Comparison of ENCODE assay signal across 13 mouse cellular contexts in genomic region chr9:21097793-21098192, GRCm38 (mm10). TPM values are rescaled to one million over a fixed set of nuclear protein-coding genes. Genes with fewer than 3 reads are reported as not detected.
DNase-seq lines count a peak whose midpoint lies in the region; ATAC-seq and TF ChIP-seq lines count a peak whose summit lies in the region.
"Had no signal": no experiment of that assay in that cellular context is flagged by ENCODE, and none has a peak within 500 bp of the region (broad histone marks: within the 10 kb centered on the region; RNA-seq: fewer than 3 reads in every experiment).

No protein-coding gene starts in this region.

- 41% methylated on average over 8 of the region's 8 CpGs for WGBS in intestine, postnatal 0 days
- WGBS in liver, adult 2 months, result 28% methylated on average over 8 of the region's 8 CpGs
- WGBS in forebrain, embryonic 10.5 days, result 90% methylated on average over 8 of the region's 8 CpGs

- no peak overlapping the region for H3K27ac ChIP-seq in intestine, postnatal 0 days (ENCODE audit: low read depth, low read length)
- H3K27ac ChIP-seq in liver, adult 2 months (replicated peaks; ENCODE audit: insufficient read depth, low read depth, low read length), result no peak overlapping the region
- no peak overlapping the region for H3K27ac ChIP-seq in forebrain, embryonic 10.5 days
- H3K27ac ChIP-seq: embryonic facial prominence, embryonic 12.5 days; lung, embryonic 15.5 days; midbrain, embryonic 13.5 days had no signal

- no peak for TF ChIP-seq POLR2A in liver, adult 2 months (IDR thresholded peaks at IDR 0.05; ENCODE audit: extremely low read depth, insufficient read depth, low read length)

- H3K27me3 ChIP-seq in intestine, postnatal 0 days (replicated peaks; ENCODE audit: control insufficient read depth, insufficient read depth, low read length), result no peaks in the 10 kb centered on the region
- H3K27me3 ChIP-seq in liver, adult 2 months (ENCODE audit: control insufficient read depth, insufficient read depth, low read length), result no peaks in the 10 kb centered on the region
- H3K27me3 ChIP-seq in forebrain, embryonic 10.5 days (ENCODE audit: poor library complexity, severe bottlenecking), result no peaks in the 10 kb centered on the region
- H3K27me3 ChIP-seq: embryonic facial prominence, embryonic 12.5 days; lung, embryonic 15.5 days; midbrain, embryonic 13.5 days had no signal

- no peaks in the 10 kb centered on the region for H3K4me1 ChIP-seq in intestine, postnatal 0 days (replicated peaks; ENCODE audit: control insufficient read depth, insufficient read depth, low read length)
- no peaks in the 10 kb centered on the region for H3K4me1 ChIP-seq in liver, adult 2 months (ENCODE audit: control insufficient read depth, insufficient read depth, low read length)
- peaks cover 15% of the 10 kb centered on the region for H3K4me1 ChIP-seq in forebrain, embryonic 10.5 days

- H3K36me3 ChIP-seq in intestine, postnatal 0 days (ENCODE audit: control insufficient read depth, insufficient read depth), result no peaks in the 10 kb centered on the region; the same call in 1 of the 2 replicates
- no peaks in the 10 kb centered on the region for H3K36me3 ChIP-seq in liver, adult 2 months (ENCODE audit: control insufficient read depth, insufficient read depth, low read length)
- H3K36me3 ChIP-seq in forebrain, embryonic 10.5 days (replicated peaks), result peaks cover 15% of the 10 kb centered on the region
- H3K36me3 ChIP-seq: embryonic facial prominence, embryonic 12.5 days; lung, embryonic 15.5 days had no signal

- no peaks in the 10 kb centered on the region for H3K79me2 ChIP-seq in liver, adult 2 months (ENCODE audit: control insufficient read depth, insufficient read depth, low read length)

- ATAC-seq in intestine, postnatal 0 days, result peak; percentile 55; the same call in 1 of the 2 replicates
- ATAC-seq: midbrain, embryonic 13.5 days had no signal

- DNase-seq in adrenal gland, postnatal 36 days, result peak; percentile 42 to 54
- DNase-seq in adrenal gland, postnatal 14 days, result no peak
- DNase-seq in A20 (ENCODE audit: low read depth, low spot score) (peak; percentile 30), MN1 (ENCODE audit: low spot score) (no peak)
- DNase-seq in liver, adult 2 months (ENCODE audit: extremely low read depth, low read depth, low spot score), result peak; percentile 64
- no peak for DNase-seq in forebrain, embryonic 10.5 days (ENCODE audit: extremely low spot score, low spot score)
- no peak for DNase-seq in adrenal gland, adult 18-20 months (ENCODE audit: low spot score in 2 of 2)
- DNase-seq: gastrocnemius, postnatal 14 days; heart, postnatal 36 days had no signal

- H3K9ac ChIP-seq in intestine, postnatal 0 days (ENCODE audit: low read depth, low read length), result peak overlapping the region; percentile 31; the same call in 1 of the 2 replicates
- no peak overlapping the region for H3K9ac ChIP-seq in liver, adult 2 months (ENCODE audit: low read depth, low read length)
- H3K9ac ChIP-seq: embryonic facial prominence, embryonic 12.5 days; lung, embryonic 15.5 days; midbrain, embryonic 13.5 days had no signal

- no peak overlapping the region for H3K4me2 ChIP-seq in intestine, postnatal 0 days (replicated peaks; ENCODE audit: low read depth)
- H3K4me2 ChIP-seq: embryonic facial prominence, embryonic 12.5 days; lung, embryonic 15.5 days; midbrain, embryonic 13.5 days had no signal

- H3K4me3 ChIP-seq in intestine, postnatal 0 days (ENCODE audit: low read depth, low read length), result no peak overlapping the region
- no peak overlapping the region for H3K4me3 ChIP-seq in liver, adult 2 months (ENCODE audit: insufficient read depth, low read depth, low read length)
- no peak overlapping the region for H3K4me3 ChIP-seq in forebrain, embryonic 10.5 days
- H3K4me3 ChIP-seq: embryonic facial prominence, embryonic 12.5 days; lung, embryonic 15.5 days; midbrain, embryonic 13.5 days had no signal

- no peak for TF ChIP-seq CTCF in intestine, postnatal 0 days (IDR thresholded peaks at IDR 0.05; ENCODE audit: low read depth)
- no peak for TF ChIP-seq CTCF in liver, adult 2 months (IDR thresholded peaks at IDR 0.05; ENCODE audit: low read depth, low read length)

- no peaks in the 10 kb centered on the region for H3K9me3 ChIP-seq in intestine, postnatal 0 days (ENCODE audit: control insufficient read depth)
- no peaks in the 10 kb centered on the region for H3K9me3 ChIP-seq in forebrain, embryonic 10.5 days
- H3K9me3 ChIP-seq: embryonic facial prominence, embryonic 12.5 days; lung, embryonic 15.5 days; midbrain, embryonic 13.5 days had no signal

RNA-seq across cellular contexts. Expression of gene Raver1, which starts 6.0 kb away (rescaled TPM):
- 10 to 100 TPM; 50.0 to 57.1 TPM for total RNA-seq in adrenal gland, postnatal 36 days (2021)
- 52.8 and 60.7 TPM in 2 replicates for total RNA-seq in adrenal gland, postnatal 14 days (2021)
- 22.5 and 26.2 TPM in 2 replicates for polyA plus RNA-seq in intestine, postnatal 0 days (2015; fragmentation: Nextera tagmentation; extraction: Ambion mirVana)
- 1.8 and 5.3 TPM in 2 replicates for total RNA-seq in liver, adult 2 months (2014; rRNA removed)
- polyA plus RNA-seq in liver, adult 2 months (2012; rRNA removed), result 19.6 and 22.1 TPM in 2 replicates
- polyA plus RNA-seq in forebrain, embryonic 10.5 days (2016; fragmentation: Nextera tagmentation; extraction: Ambion mirVana), result 94.3 and 103 TPM in 2 replicates
- 10 to 100 TPM; 42.9 to 47.1 TPM for total RNA-seq in adrenal gland, adult 18-20 months (2021)

RNA-seq across cellular contexts. Expression of gene Gm38431, which starts 6.0 kb away (rescaled TPM):
- under 1 TPM; 0.60 to 0.82 TPM for total RNA-seq in adrenal gland, postnatal 36 days (2021)
- 1.4 and 2.1 TPM in 2 replicates for total RNA-seq in adrenal gland, postnatal 14 days (2021)
- polyA plus RNA-seq in intestine, postnatal 0 days (2015; fragmentation: Nextera tagmentation; extraction: Ambion mirVana), result 0.22 and 0.42 TPM in 2 replicates
- 2.0 and 2.5 TPM in 2 replicates for total RNA-seq in liver, adult 2 months (2014; rRNA removed)
- 3.4 and 5.8 TPM in 2 replicates for polyA plus RNA-seq in liver, adult 2 months (2012; rRNA removed)
- polyA plus RNA-seq in forebrain, embryonic 10.5 days (2016; fragmentation: Nextera tagmentation; extraction: Ambion mirVana), result 3.1 and 3.3 TPM in 2 replicates
- total RNA-seq in adrenal gland, adult 18-20 months (2021), result 1 to 10 TPM; 1.8 to 1.9 TPM

RNA-seq across cellular contexts. Expression of gene Fdx1l, which starts 24.4 kb away (rescaled TPM):
- 10 to 100 TPM; 33.8 to 42.2 TPM for total RNA-seq in adrenal gland, postnatal 36 days (2021)
- 38.8 and 39.9 TPM in 2 replicates for total RNA-seq in adrenal gland, postnatal 14 days (2021)
- 42.7 and 46.3 TPM in 2 replicates for polyA plus RNA-seq in intestine, postnatal 0 days (2015; fragmentation: Nextera tagmentation; extraction: Ambion mirVana)
- total RNA-seq in liver, adult 2 months (2014; rRNA removed), result 30.6 and 31.1 TPM in 2 replicates
- polyA plus RNA-seq in liver, adult 2 months (2012; rRNA removed), result 45.3 and 50.3 TPM in 2 replicates
- polyA plus RNA-seq in forebrain, embryonic 10.5 days (2016; fragmentation: Nextera tagmentation; extraction: Ambion mirVana), result 60.9 and 61.7 TPM in 2 replicates
- total RNA-seq in adrenal gland, adult 18-20 months (2021), result 10 to 100 TPM; 38.3 to 39.2 TPM

RNA-seq across cellular contexts. Expression of gene Gm49373, which starts 24.9 kb away (rescaled TPM):
- total RNA-seq in adrenal gland, postnatal 36 days (2021), result under 1 TPM; 0.30 to 0.46 TPM
- 0.44 and 0.86 TPM in 2 replicates for total RNA-seq in adrenal gland, postnatal 14 days (2021)
- 0.09 and 0.13 TPM in 2 replicates for polyA plus RNA-seq in intestine, postnatal 0 days (2015; fragmentation: Nextera tagmentation; extraction: Ambion mirVana)
- total RNA-seq in liver, adult 2 months (2014; rRNA removed), result 0.46 and 0.54 TPM in 2 replicates
- 0.05 and 0.10 TPM in 2 replicates for polyA plus RNA-seq in liver, adult 2 months (2012; rRNA removed)
- 0.50 and 0.82 TPM in 2 replicates for polyA plus RNA-seq in forebrain, embryonic 10.5 days (2016; fragmentation: Nextera tagmentation; extraction: Ambion mirVana)
- under 1 TPM; 0.53 to 0.80 TPM for total RNA-seq in adrenal gland, adult 18-20 months (2021)

RNA-seq across cellular contexts. Expression of gene Zglp1, which starts 30.9 kb away (rescaled TPM):
- total RNA-seq in adrenal gland, postnatal 36 days (2021), result not detected
- total RNA-seq in adrenal gland, postnatal 14 days (2021), result not detected in 2 replicates
- polyA plus RNA-seq in intestine, postnatal 0 days (2015; fragmentation: Nextera tagmentation; extraction: Ambion mirVana), result not detected in 2 replicates
- total RNA-seq in liver, adult 2 months (2014; rRNA removed), result not detected in 2 replicates
- 0.39 TPM in 1 of 2 replicates, not detected in the other for polyA plus RNA-seq in liver, adult 2 months (2012; rRNA removed)
- polyA plus RNA-seq in forebrain, embryonic 10.5 days (2016; fragmentation: Nextera tagmentation; extraction: Ambion mirVana), result 1.5 and 1.9 TPM in 2 replicates
- total RNA-seq in adrenal gland, adult 18-20 months (2021), result not detected
- total RNA-seq: gastrocnemius, postnatal 14 days; heart, postnatal 36 days had no signal

Comparison
In these comparisons a context has a peak if more than half of its experiments do, and no peak if none do; other contexts are left out.
1. DNase-seq: peak in adrenal gland, postnatal 36 days (2 of 2), A20 (single experiment) and liver, adult 2 months (single experiment); none in adrenal gland, postnatal 14 days (single experiment), MN1 (single experiment), forebrain, embryonic 10.5 days (single experiment) and adrenal gland, adult 18-20 months (0 of 2).